1 mouse cellular context compared by ENCODE assay signal in genomic region chr9:105395218-105395627, GRCm38 (mm10).
A peak's percentile ranks its signal among the peaks of the same experiment; 100 is the strongest.
TF ChIP-seq lines count a peak whose summit lies in the region.

Gene Aste1 (plus strand): TSS chr9:105395392.
Gene Nek11 (minus strand): TSS chr9:105395524.

TF ChIP-seq in MEL, 35 proteins besides CTCF, POLR2A, EP300 and RAD21 (continued from another document):
- TF ChIP-seq BHLHE40 (IDR thresholded peaks at IDR 0.05; ENCODE audit: borderline replicate concordance, low read depth, low read length) (no peak), MAFK (IDR thresholded peaks at IDR 0.05; ENCODE audit: borderline replicate concordance, low read depth, low read length) (no peak), HCFC1 (IDR thresholded peaks at IDR 0.05; ENCODE audit: low read depth, low read length) (peak; percentile 74), CHD2 (IDR thresholded peaks at IDR 0.05; ENCODE audit: low read length) (no peak), JUND (IDR thresholded peaks at IDR 0.05; ENCODE audit: low read depth, low read length) (no peak), MYB (IDR thresholded peaks at IDR 0.05; ENCODE audit: low read depth, low read length) (no peak), USF2 (IDR thresholded peaks at IDR 0.05; ENCODE audit: borderline replicate concordance in 1 of 2, insufficient read depth in 1 of 2, low read depth in 1 of 2, low read length in 2 of 2) (no peak), MAX (IDR thresholded peaks at IDR 0.05; ENCODE audit: low read length) (peak; percentile 65; the same call in 1 of the 2 replicates)
